ENCODE assay signal across 8 mouse cellular contexts in genomic region chr11:32642249-32642876, GRCm38 (mm10). TPM values are rescaled to one million over a fixed set of nuclear protein-coding genes. Genes with fewer than 3 reads are reported as not detected.
A peak's percentile ranks its signal among the peaks of the same experiment; 100 is the strongest.
DNase-seq lines count a peak whose midpoint lies in the region; ATAC-seq lines count a peak whose summit lies in the region.

TSS of gene Fbxw11 (plus strand) at chr11:32642724.

- peak within 1 kb of the TSS; percentile 98 for H3K9ac ChIP-seq in hindbrain, embryonic 15.5 days

- peak; percentile 96 for ATAC-seq in hindbrain, embryonic 15.5 days (ENCODE audit: low FRiP score, low read depth)

- H3K27ac ChIP-seq in hindbrain, embryonic 15.5 days (replicated peaks): peak within 1 kb of the TSS; percentile 98

- H3K4me3 ChIP-seq in hindbrain, embryonic 15.5 days: peak within 1 kb of the TSS; percentile 98

- H3K27me3 ChIP-seq in hindbrain, embryonic 15.5 days: no peaks in the 10 kb centered on the region

- DNase-seq in T-cell, adult 2 months (ENCODE audit: low spot score): peak; percentile 95
- DNase-seq in cerebellum, postnatal 36 days: peak; percentile 96 to 97
- DNase-seq in frontal cortex, postnatal 36 days (ENCODE audit: low spot score in 2 of 2): peak; percentile 94 to 97
- DNase-seq in left cerebral cortex, adult 11 months (ENCODE audit: low spot score): peak; percentile 91
- peak; percentile 95 to 97 for DNase-seq in lung, postnatal 4 days
- peak; percentile 90 for DNase-seq in retina, postnatal 7 days (ENCODE audit: low read depth, low spot score)
- DNase-seq in urinary bladder, adult 2 months (ENCODE audit: low spot score): peak; percentile 94

- WGBS in hindbrain, embryonic 15.5 days: under 1% methylated on average over 46 of the region's 64 CpGs

- no peaks in the 10 kb centered on the region for H3K36me3 ChIP-seq in hindbrain, embryonic 15.5 days

- H3K4me2 ChIP-seq in hindbrain, embryonic 15.5 days: peak within 1 kb of the TSS; percentile 83

- H3K4me1 ChIP-seq in hindbrain, embryonic 15.5 days (replicated peaks): peaks cover 20% of the 10 kb centered on the region

- no peaks in the 10 kb centered on the region for H3K9me3 ChIP-seq in hindbrain, embryonic 15.5 days

RNA-seq across cellular contexts. Expression of gene Fbxw11, which starts in this region (rescaled TPM):
- 115 and 117 TPM in 2 replicates for polyA plus RNA-seq in hindbrain, embryonic 15.5 days (2015; fragmentation: Nextera tagmentation; extraction: Ambion mirVana)
- 49.2 and 52.7 TPM in 2 replicates for polyA plus RNA-seq in urinary bladder, adult 2 months (2012; rRNA removed)

Comparison
In these comparisons a context has a peak if more than half of its experiments do, and no peak if none do; other contexts are left out.
1. Peak in every context shown above with its lines: DNase-seq, ATAC-seq, H3K4me3 ChIP-seq and H3K27ac ChIP-seq.